12 mouse cellular contexts compared by ENCODE assay signal in genomic region chr1:155030908-155031307, GRCm38 (mm10).
DNase-seq lines count a peak whose midpoint lies in the region; ATAC-seq and TF ChIP-seq lines count a peak whose summit lies in the region.
"Had no signal": no experiment of that assay in that cellular context is flagged by ENCODE, and none has a peak within 500 bp of the region (broad histone marks: within the 10 kb centered on the region; RNA-seq: fewer than 3 reads in every experiment).

No protein-coding gene starts in this region.

- intact Hi-C loops in left cerebral cortex, adult 2 months (cut with DNase I): no loop called here
- intact Hi-C loops in left cerebral cortex, postnatal 14 days (cut with DNase I): loop anchor here (10.0 kb wide), 1 partner anchor 504 kb away; no protein-coding TSS in a partner anchor

- peak; percentile 55; the same call in 1 of the 2 replicates for ATAC-seq in forebrain, embryonic 11.5 days (replicated peaks; ENCODE audit: low FRiP score)
- no peak for ATAC-seq in forebrain, postnatal 0 days
- ATAC-seq in liver, embryonic 11.5 days (replicated peaks; ENCODE audit: low FRiP score): peak; percentile 84
- no peak for ATAC-seq in activated CD4-positive, CD25-positive, alpha-beta regulatory T cell, adult 4 months

- peak overlapping the region; percentile 20; the same call in 1 of the 2 replicates for H3K9ac ChIP-seq in forebrain, embryonic 11.5 days (ENCODE audit: low read length)
- no peak overlapping the region for H3K9ac ChIP-seq in forebrain, postnatal 0 days
- peak overlapping the region; percentile 30; the same call in 1 of the 2 replicates for H3K9ac ChIP-seq in liver, embryonic 11.5 days (ENCODE audit: low read depth, low read length)
- H3K9ac ChIP-seq: neural tube, embryonic 12.5 days had no signal

- H3K36me3 ChIP-seq in forebrain, embryonic 11.5 days (ENCODE audit: control insufficient read depth, insufficient read depth, low read length): no peaks in the 10 kb centered on the region
- no peaks in the 10 kb centered on the region for H3K36me3 ChIP-seq in forebrain, postnatal 0 days (ENCODE audit: insufficient read depth)
- H3K36me3 ChIP-seq in liver, embryonic 11.5 days (ENCODE audit: control insufficient read depth, insufficient read depth, low read length): no peaks in the 10 kb centered on the region
- H3K36me3 ChIP-seq: neural tube, embryonic 12.5 days had no signal

- no peak for TF ChIP-seq CTCF in forebrain, postnatal 0 days (IDR thresholded peaks at IDR 0.05; ENCODE audit: low read depth)
- TF ChIP-seq CTCF in left cerebral cortex, adult 2 months (IDR thresholded peaks at IDR 0.05): no peak

- H3K4me2 ChIP-seq in forebrain, embryonic 11.5 days (ENCODE audit: low read depth, low read length, severe bottlenecking): no peak overlapping the region
- no peak overlapping the region for H3K4me2 ChIP-seq in forebrain, postnatal 0 days (ENCODE audit: low read depth)
- H3K4me2 ChIP-seq in liver, embryonic 11.5 days: peak overlapping the region; percentile 19
- H3K4me2 ChIP-seq: neural tube, embryonic 12.5 days had no signal

- H3K27me3 ChIP-seq in forebrain, embryonic 11.5 days (ENCODE audit: control insufficient read depth, insufficient read depth, low read length): no peaks in the 10 kb centered on the region
- no peaks in the 10 kb centered on the region for H3K27me3 ChIP-seq in forebrain, postnatal 0 days (ENCODE audit: insufficient read depth, low read length)
- no peaks in the 10 kb centered on the region; the same call in 1 of the 2 replicates for H3K27me3 ChIP-seq in liver, embryonic 11.5 days (replicated peaks; ENCODE audit: control insufficient read depth, insufficient read depth, low read length)
- H3K27me3 ChIP-seq: neural tube, embryonic 12.5 days had no signal

- no peak overlapping the region for H3K27ac ChIP-seq in forebrain, embryonic 11.5 days (ENCODE audit: low read depth, low read length)
- no peak overlapping the region for H3K27ac ChIP-seq in forebrain, postnatal 0 days (ENCODE audit: low read depth, low read length)
- peak overlapping the region; percentile 95 for H3K27ac ChIP-seq in left cerebral cortex, adult 2 months
- peak overlapping the region; percentile 75 for H3K27ac ChIP-seq in liver, embryonic 11.5 days (ENCODE audit: low read depth, low read length)
- H3K27ac ChIP-seq: layer of hippocampus, adult 2 months; neural tube, embryonic 12.5 days had no signal

- 14% methylated on average over 9 of the region's 9 CpGs for WGBS in forebrain, embryonic 11.5 days
- 18% methylated on average over 9 of the region's 9 CpGs for WGBS in forebrain, postnatal 0 days
- WGBS in liver, embryonic 11.5 days: 6% methylated on average over 9 of the region's 9 CpGs

- no peak overlapping the region for H3K4me3 ChIP-seq in forebrain, embryonic 11.5 days (ENCODE audit: low read depth, low read length)
- H3K4me3 ChIP-seq in forebrain, postnatal 0 days (ENCODE audit: low read depth, low read length): no peak overlapping the region
- H3K4me3 ChIP-seq in left cerebral cortex, adult 2 months: no peak overlapping the region
- no peak overlapping the region for H3K4me3 ChIP-seq in liver, embryonic 11.5 days (ENCODE audit: low read depth, low read length)
- H3K4me3 ChIP-seq: layer of hippocampus, adult 2 months; neural tube, embryonic 12.5 days had no signal

- H3K9me3 ChIP-seq in forebrain, embryonic 11.5 days (ENCODE audit: control insufficient read depth, low read length): no peaks in the 10 kb centered on the region
- no peaks in the 10 kb centered on the region for H3K9me3 ChIP-seq in forebrain, postnatal 0 days (ENCODE audit: low read length)
- H3K9me3 ChIP-seq in liver, embryonic 11.5 days (ENCODE audit: control insufficient read depth, low read length): no peaks in the 10 kb centered on the region
- H3K9me3 ChIP-seq: neural tube, embryonic 12.5 days had no signal

- peaks cover 7% of the 10 kb centered on the region for H3K4me1 ChIP-seq in forebrain, embryonic 11.5 days (replicated peaks; ENCODE audit: control insufficient read depth, insufficient read depth, low read length)
- H3K4me1 ChIP-seq in forebrain, postnatal 0 days (ENCODE audit: insufficient read depth): no peaks in the 10 kb centered on the region
- peaks cover 51% of the 10 kb centered on the region for H3K4me1 ChIP-seq in liver, embryonic 11.5 days (replicated peaks; ENCODE audit: control insufficient read depth, insufficient read depth, low read length)

- DNase-seq in forebrain, embryonic 11.5 days (ENCODE audit: low spot score): no peak
- DNase-seq in forebrain, postnatal 0 days: no peak
- DNase-seq in left cerebral cortex, adult 2 months (ENCODE audit: extremely low spot score in 1 of 2, low spot score in 2 of 2): no peak
- no peak for DNase-seq in left cerebral cortex, postnatal 14 days (ENCODE audit: low spot score in 2 of 2)
- DNase-seq in embryo, embryonic 10 days (ENCODE audit: low spot score): peak; percentile 71
- DNase-seq in liver, embryonic 11.5 days (ENCODE audit: low spot score): peak; percentile 57
- DNase-seq in adrenal gland, adult (ENCODE audit: inconsistent age in 2 of 2, low spot score in 1 of 2): no peak
- DNase-seq: cerebellum, adult 8-10 months; gastrocnemius, postnatal 14 days had no signal

Comparison
In these comparisons a context has a peak if more than half of its experiments do, and no peak if none do; other contexts are left out.
1. ATAC-seq: peak in forebrain, embryonic 11.5 days (single experiment) and liver, embryonic 11.5 days (single experiment); none in forebrain, postnatal 0 days (single experiment) and activated CD4-positive, CD25-positive, alpha-beta regulatory T cell, adult 4 months (single experiment).
2. DNase-seq: peak in embryo, embryonic 10 days (single experiment) and liver, embryonic 11.5 days (single experiment); none in forebrain, embryonic 11.5 days (single experiment), forebrain, postnatal 0 days (single experiment), left cerebral cortex, adult 2 months (0 of 2), left cerebral cortex, postnatal 14 days (0 of 2) and adrenal gland, adult (0 of 2).
3. H3K27ac ChIP-seq: peak in left cerebral cortex, adult 2 months (single experiment) and liver, embryonic 11.5 days (single experiment); none in forebrain, embryonic 11.5 days (single experiment) and forebrain, postnatal 0 days (single experiment).